Mouse (Mus musculus) stomach, embryonic 14.5 days (tissue): ENCODE data around the gene Gm37240. TPM values are rescaled to one million over a fixed set of nuclear protein-coding genes. Genes with fewer than 3 reads are reported as not detected.
A peak's percentile ranks its signal among the peaks of the same experiment; 100 is the strongest.

Experiments used
- ATAC-seq: fragments of 200-750 bp; cut with Nextera tagmentation; 2 replicates; pipeline ENCODE4 v1.8.0; 2017; ENCODE audit warnings: low read depth, moderate TSS enrichment; ENCODE audit not compliant: insufficient number of reproducible peaks, insufficient read depth, low FRiP score
- H3K27ac ChIP-seq: fragments of 300-500 bp; sonication (generic); 2 replicates; pipeline ENCODE4 v1.5.1; 2014; ENCODE audit warnings: mild to moderate bottlenecking, low read length, moderate library complexity, mixed read lengths
- H3K27me3 ChIP-seq: fragments of 300-500 bp; sonication (generic); 2 replicates; pipeline ENCODE4 v1.6.1; 2014; ENCODE audit warnings: low read length, control low read depth, mixed read lengths; ENCODE audit not compliant: control insufficient read depth, insufficient read depth
- H3K36me3 ChIP-seq: fragments of 300-500 bp; sonication (generic); 2 replicates; pipeline ENCODE4 v1.6.1; 2014; ENCODE audit warnings: mild to moderate bottlenecking, control low read depth, low read length, moderate library complexity, mixed read lengths; ENCODE audit not compliant: control insufficient read depth, insufficient read depth
- H3K4me1 ChIP-seq: fragments of 300-500 bp; sonication (generic); 2 replicates; pipeline ENCODE4 v1.6.1; 2014; ENCODE audit warnings: low read length, control low read depth, mixed read lengths; ENCODE audit not compliant: control insufficient read depth, insufficient read depth
- H3K4me2 ChIP-seq: fragments of 300-500 bp; sonication (generic); replicated peaks from 2 replicates; pipeline ENCODE4 v1.6.1; 2014; ENCODE audit warnings: low read depth, low read length, control low read depth
- H3K4me3 ChIP-seq: fragments of 300-500 bp; sonication (generic); 2 replicates; pipeline ENCODE4 v1.5.1; 2014; ENCODE audit warnings: low read depth, low read length, control low read depth
- H3K9ac ChIP-seq: fragments of 300-500 bp; sonication (generic); replicated peaks from 2 replicates; pipeline ENCODE4 v1.6.1; 2014; ENCODE audit warnings: low read depth, mild to moderate bottlenecking, control low read depth, low read length, moderate library complexity, mixed read lengths
- H3K9me3 ChIP-seq: fragments of 300-500 bp; sonication (generic); 2 replicates; pipeline ENCODE4 v1.6.1; 2016; ENCODE audit warnings: low read depth, low read length, control low read depth; ENCODE audit not compliant: control insufficient read depth
- WGBS: fragments of 180-500 bp; shearing (Covaris S2); extraction: QIAGEN DNeasy Blood & Tissue Kit; methylation state at CpG from one replicate; pipeline ENCODE4 v1.1.7; 2014; 5-methylcytosine and 5-hydroxymethylcytosine counted together
- polyA plus RNA-seq: library from polyadenylated mRNA; unstranded; fragments of >200 nt; fragmentation: Nextera tagmentation; extraction: Ambion mirVana; gene quantifications from 2 replicates; pipeline ENCODE4 v1.2.1, GENCODE M21; 2014

The Gm37240 gene
- polyA plus RNA-seq, 1 experiment from 2014 or later, result 9.6 TPM

DNA sequence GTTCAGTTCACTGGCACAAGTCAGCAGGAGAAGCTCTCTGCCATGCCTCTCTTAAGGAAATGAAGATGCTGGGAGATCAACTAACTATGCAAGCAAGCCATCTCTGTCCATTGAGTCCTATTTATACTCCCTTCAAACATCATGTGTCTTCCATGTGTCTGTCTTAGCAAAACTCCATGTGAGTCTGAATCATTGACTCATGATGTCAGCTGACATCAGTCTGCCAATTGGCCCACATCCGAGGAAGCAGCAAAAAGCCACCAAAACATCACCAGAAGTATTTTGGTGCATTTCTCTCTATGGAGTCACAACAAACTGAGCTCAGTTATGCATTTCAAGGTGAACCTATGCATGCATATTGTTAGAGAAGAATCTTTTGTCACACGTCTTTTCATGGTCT lies 1245.9 kb downstream of the Gm37240 start:
- Histone ChIP-seq H3K36me3 (no peaks in the 10 kb centered on the region), H3K4me2 (no peak overlapping the region), H3K9me3 (no peaks in the 10 kb centered on the region), H3K27me3 (no peaks in the 10 kb centered on the region), H3K4me3 (no peak overlapping the region), H3K27ac (no peak overlapping the region), H3K9ac (no peak overlapping the region), H3K4me1 (peaks cover 3% of the 10 kb centered on the region; the same call in 1 of the 2 replicates)
- no peak for ATAC-seq
- WGBS, result 82% methylated on average over 2 of the region's 2 CpGs

DNA sequence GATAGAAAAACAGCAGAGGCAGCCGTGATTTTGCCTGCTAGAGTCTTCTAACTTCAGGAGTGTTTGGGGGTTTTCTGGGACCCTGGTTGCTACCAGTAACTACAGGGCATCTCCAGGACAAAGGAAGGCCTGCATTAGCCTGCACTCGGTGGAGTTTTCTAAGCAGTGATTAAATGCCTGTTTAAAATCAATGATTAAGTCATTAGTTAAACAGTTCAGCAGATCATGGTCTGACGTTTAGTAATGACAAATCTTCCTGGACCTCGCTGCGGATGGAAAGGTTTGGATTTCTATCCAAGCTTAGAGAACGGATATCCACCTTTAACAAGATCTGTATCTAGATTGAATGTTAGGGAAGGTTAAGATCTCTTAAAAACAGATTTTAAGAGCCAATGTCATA lies 1246.8 kb downstream of the Gm37240 start:
- WGBS, result 43% methylated on average over 6 of the region's 6 CpGs
- no peaks in the 10 kb centered on the region for H3K27me3 ChIP-seq
- ATAC-seq, result no peak
- H3K4me3 ChIP-seq, result no peak overlapping the region
- H3K36me3 ChIP-seq, result no peaks in the 10 kb centered on the region
- H3K9ac ChIP-seq, result no peak overlapping the region
- H3K27ac ChIP-seq, result no peak overlapping the region
- H3K4me2 ChIP-seq, result no peak overlapping the region
- H3K4me1 ChIP-seq, result no peaks in the 10 kb centered on the region; the same call in 1 of the 2 replicates
- no peaks in the 10 kb centered on the region for H3K9me3 ChIP-seq

DNA sequence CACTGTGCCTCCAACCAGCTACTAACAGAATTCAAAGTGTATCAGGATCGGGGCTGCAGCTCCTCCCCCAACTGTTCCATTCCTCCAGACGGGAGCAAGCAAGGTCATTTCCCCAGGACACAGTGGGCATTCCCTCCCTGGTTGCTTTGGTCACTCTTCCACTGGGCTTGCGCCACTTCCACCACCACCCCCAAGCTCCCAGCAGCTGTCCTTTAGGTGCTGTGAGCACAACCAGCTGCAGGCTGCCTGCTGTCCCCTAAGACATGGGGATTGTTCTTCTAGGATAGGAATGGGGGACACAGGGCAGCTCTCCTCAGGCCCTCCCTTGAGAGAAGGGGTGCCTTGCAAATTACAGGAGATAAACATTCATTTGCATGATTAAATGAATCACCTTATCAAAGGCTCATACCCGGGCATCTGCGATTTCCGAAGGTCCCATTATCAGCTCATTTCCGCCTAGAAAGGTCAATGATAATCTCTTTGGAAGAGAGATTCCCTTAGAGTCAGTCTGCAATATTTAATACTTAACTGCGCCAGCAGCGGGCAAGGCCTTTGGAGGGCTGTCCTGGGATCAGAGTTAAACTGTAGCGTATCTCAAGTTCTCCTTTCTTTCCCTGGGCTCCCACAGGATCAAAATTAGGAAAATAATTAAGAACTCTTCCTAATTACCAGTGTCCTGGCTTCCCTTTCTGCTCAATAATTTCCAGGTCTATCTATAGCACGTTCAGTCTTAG lies 1247.4 kb downstream of the Gm37240 start:
- Histone ChIP-seq H3K4me2 (no peak overlapping the region), H3K27ac (no peak overlapping the region)
- WGBS, result 44% methylated on average over 11 of the region's 11 CpGs

DNA sequence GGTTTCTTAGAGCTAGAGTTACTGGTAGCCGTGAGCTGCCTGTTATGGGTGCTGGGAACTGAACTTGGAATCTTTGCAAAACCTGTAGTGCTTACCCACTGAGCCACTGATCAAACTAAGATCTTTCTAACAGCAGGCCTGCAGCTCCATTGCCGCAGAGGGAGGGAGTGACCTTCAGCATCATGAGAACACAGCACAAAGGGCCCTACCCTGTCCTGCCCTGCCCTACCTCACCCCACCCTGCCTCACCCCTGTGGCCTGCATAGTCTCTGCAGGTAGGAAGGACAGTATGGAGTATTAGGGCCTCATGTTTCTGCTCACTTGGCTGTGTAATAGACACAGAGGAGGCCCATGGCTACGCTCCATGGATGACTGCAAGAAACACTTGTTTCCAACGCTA lies 1248.5 kb downstream of the Gm37240 start:
- H3K4me3 ChIP-seq, result no peak overlapping the region
- peak; percentile 75 for ATAC-seq
- H3K9me3 ChIP-seq, result no peaks in the 10 kb centered on the region
- 65% methylated on average over 4 of the region's 4 CpGs for WGBS
- H3K27me3 ChIP-seq, result no peaks in the 10 kb centered on the region
- no peaks in the 10 kb centered on the region; the same call in 1 of the 2 replicates for H3K4me1 ChIP-seq
- H3K9ac ChIP-seq, result no peak overlapping the region
- H3K27ac ChIP-seq, result 0 out of 2 replicates have a peak overlapping the region, but pooled peaks have one; percentile 6
- H3K36me3 ChIP-seq, result no peaks in the 10 kb centered on the region
- no peak overlapping the region for H3K4me2 ChIP-seq

More for the DNA sequence above, 1247.4 kb downstream of the Gm37240 start:
- ATAC-seq, result no peak
- no peak overlapping the region for H3K4me3 ChIP-seq
- no peaks in the 10 kb centered on the region for H3K9me3 ChIP-seq
- no peak overlapping the region for H3K9ac ChIP-seq
- no peaks in the 10 kb centered on the region; the same call in 1 of the 2 replicates for H3K4me1 ChIP-seq
- H3K27me3 ChIP-seq, result no peaks in the 10 kb centered on the region
- no peaks in the 10 kb centered on the region for H3K36me3 ChIP-seq

DNA sequence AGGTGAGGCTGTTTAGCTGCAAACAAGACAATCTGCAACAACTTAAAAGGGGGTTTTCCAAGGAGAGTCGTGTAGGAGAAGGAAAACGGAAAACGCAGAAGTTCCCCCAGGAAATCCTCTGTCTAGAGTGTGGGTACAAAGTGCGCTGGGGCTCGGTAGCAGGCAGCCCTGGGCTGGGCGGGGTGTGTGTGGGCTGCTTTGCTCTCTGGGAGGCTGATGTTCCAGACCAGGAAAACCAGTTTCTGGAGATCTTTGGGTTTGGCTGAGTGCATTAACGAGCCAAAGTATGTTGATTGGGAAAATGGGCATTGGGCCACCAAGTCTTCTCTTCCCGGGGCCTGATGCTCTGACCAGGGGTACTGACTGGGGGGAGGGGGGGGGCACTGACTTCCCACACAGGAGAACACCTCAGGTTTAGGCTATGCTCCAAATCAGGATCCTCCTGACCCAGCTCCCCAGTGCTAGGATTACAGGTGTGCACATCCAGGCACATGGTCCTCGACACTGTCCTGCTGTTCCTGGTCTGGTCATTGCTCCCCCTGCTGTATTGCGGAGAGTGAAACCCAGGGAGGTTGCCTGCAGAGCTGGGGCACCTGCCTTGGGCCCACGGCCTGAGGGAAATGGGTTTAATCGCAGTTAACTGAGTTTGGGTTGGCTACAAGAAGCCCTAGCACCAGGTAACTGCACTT lies 1249.3 kb downstream of the Gm37240 start:
- peak overlapping the region; percentile 68 for H3K27ac ChIP-seq
- H3K4me1 ChIP-seq, result no peaks in the 10 kb centered on the region; the same call in 1 of the 2 replicates
- no peak overlapping the region for H3K4me2 ChIP-seq
- no peak overlapping the region for H3K9ac ChIP-seq
- no peaks in the 10 kb centered on the region for H3K9me3 ChIP-seq
- H3K27me3 ChIP-seq, result no peaks in the 10 kb centered on the region
- no peak overlapping the region for H3K4me3 ChIP-seq
- WGBS, result 52% methylated on average over 12 of the region's 12 CpGs
- H3K36me3 ChIP-seq, result no peaks in the 10 kb centered on the region
- peak; percentile 85 for ATAC-seq

DNA sequence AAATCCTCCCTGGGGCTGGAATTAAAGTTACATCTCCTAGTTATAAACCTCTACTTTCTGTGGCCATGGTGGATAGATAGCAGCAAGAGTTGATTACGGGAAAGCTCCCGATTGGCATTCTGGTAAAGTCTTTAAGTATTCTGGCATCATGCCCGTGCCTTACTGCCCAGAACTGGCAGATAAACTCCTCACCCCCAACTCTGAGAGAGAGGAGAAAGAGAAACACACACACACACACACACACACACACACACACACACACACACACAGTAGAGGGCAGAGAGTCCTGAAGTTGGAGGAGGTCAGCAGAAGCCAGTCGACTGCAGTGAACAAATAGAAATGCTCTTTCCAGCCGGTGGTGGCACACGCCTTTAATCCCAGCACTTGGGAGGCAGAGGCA lies 1250.2 kb downstream of the Gm37240 start:
- Histone ChIP-seq H3K4me3 (no peak overlapping the region), H3K4me1 (no peaks in the 10 kb centered on the region; the same call in 1 of the 2 replicates), H3K27me3 (no peaks in the 10 kb centered on the region), H3K4me2 (no peak overlapping the region), H3K36me3 (no peaks in the 10 kb centered on the region), H3K9me3 (no peaks in the 10 kb centered on the region), H3K9ac (no peak overlapping the region), H3K27ac (no peak overlapping the region)
- 81% methylated on average over 6 of the region's 6 CpGs for WGBS
- no peak for ATAC-seq

DNA sequence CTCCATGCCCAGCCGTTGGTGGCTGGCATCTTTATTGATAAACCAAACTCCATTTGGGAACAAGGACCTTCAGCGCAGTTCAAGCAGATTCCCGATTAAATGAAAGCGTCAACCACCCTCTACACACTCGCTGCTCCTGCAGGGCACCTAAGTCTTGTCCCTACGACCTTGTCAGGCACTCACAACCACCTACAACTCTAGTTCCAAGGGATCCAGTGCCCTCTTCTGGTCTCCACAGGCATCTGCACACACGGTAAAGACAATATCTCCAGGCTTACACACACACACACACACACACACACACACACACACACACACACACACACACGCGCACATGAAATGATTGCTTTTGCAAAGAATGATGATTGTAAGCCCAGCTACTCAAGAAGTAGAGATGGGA lies 1255.7 kb downstream of the Gm37240 start:
- no peak for ATAC-seq
- Histone ChIP-seq H3K27me3 (no peaks in the 10 kb centered on the region), H3K9me3 (no peaks in the 10 kb centered on the region), H3K4me2 (no peak overlapping the region), H3K4me1 (no peaks in the 10 kb centered on the region), H3K4me3 (no peak overlapping the region), H3K27ac (no peak overlapping the region), H3K9ac (no peak overlapping the region), H3K36me3 (no peaks in the 10 kb centered on the region)
- 94% methylated on average over 9 of the region's 9 CpGs for WGBS

DNA sequence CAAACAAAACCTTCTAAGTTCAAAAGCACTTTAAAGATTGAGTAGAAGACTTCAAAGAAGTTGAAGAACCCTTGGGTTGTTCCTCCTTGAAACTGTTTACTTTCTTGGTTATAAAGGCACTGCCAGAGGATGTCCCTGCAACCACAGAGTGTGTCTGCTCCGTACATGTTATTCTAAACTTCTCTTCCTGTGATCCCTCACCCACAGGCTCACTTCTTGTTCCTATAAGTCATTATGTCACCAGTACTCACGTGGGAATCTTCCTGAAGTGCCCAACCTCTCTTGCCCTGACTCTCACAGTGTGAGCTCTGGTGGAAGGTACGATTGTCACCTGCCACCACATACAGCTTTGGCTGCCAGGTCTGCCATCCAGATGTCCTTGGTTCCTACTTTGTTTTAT lies 1265.3 kb downstream of the Gm37240 start:
- Histone ChIP-seq H3K27ac (no peak overlapping the region), H3K9me3 (no peaks in the 10 kb centered on the region), H3K36me3 (no peaks in the 10 kb centered on the region), H3K4me2 (no peak overlapping the region), H3K27me3 (no peaks in the 10 kb centered on the region), H3K4me1 (no peaks in the 10 kb centered on the region), H3K4me3 (no peak overlapping the region), H3K9ac (no peak overlapping the region)
- no peak for ATAC-seq
- WGBS, result 47% methylated on average over 3 of the region's 3 CpGs
